Mouse (Mus musculus) spleen, adult 2 months (tissue): ENCODE data around the gene Creg2.

Source experiments
- CTCF ChIP-seq: fragments of 200-500 bp; IDR thresholded peaks from 2 replicates; pipeline ENCODE4 v1.5.1; 2011; ENCODE audit warnings: mild to moderate bottlenecking, inconsistent platforms; ENCODE audit not compliant: insufficient read depth, insufficient read length, insufficient replicate concordance; ENCODE audit errors: extremely low read depth
- POLR2A ChIP-seq: fragments of 200-500 bp; IDR thresholded peaks from 2 replicates; pipeline ENCODE4 v1.6.1; 2011; ENCODE audit warnings: low read depth, low read length, inconsistent platforms

DNA sequence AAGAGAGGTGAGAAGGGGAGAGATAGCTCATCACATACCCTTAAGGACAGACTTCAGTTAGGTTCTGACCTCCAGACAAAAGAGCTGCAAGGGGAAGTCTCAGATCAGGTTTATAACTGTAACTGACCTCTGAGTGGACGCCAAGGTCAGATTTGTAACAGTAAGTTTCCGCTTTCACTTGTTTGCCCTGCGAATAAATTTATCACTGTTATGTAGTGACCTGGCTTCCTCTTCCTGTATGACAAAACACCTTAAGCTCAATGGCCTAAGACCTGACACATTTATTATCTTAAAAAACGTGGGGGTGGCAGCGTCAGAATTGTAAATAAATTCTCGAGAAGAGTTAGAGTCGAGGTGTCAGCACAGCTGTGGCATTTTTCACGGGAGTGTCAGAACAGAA lies 42.7 kb downstream of the Creg2 start:
- no peak for TF ChIP-seq CTCF
- no peak for TF ChIP-seq POLR2A
